Comparison of ENCODE assay signal across 15 mouse cellular contexts in the genomic region with DNA sequence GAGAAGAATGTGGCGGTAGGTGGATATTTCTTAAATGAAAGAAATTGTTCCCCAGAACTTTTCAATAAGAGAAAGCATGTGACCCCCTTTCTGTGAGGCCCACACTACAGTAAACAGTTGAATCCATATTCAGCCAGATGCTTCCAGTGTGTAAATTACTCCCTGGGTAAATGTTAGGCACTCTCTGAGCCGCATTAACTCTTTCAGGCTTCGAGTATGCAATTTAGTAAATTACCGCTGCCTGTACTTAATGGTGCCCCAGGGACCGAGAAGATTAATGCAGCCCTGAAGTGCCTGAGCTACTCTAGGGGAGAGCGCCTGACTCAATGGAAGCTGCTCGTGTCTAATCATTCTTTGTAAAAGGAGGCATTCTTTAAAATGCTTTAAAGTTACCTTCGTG.
DNase-seq lines count a peak whose midpoint lies in the region; ATAC-seq and TF ChIP-seq lines count a peak whose summit lies in the region.
"Had no signal": no experiment of that assay in that cellular context is flagged by ENCODE, and none has a peak within 500 bp of the region (broad histone marks: within the 10 kb centered on the region; RNA-seq: fewer than 3 reads in every experiment).

No protein-coding gene starts in this region.

- WGBS in hindbrain, embryonic 11.5 days: 70% methylated on average over 8 of the region's 8 CpGs
- 84% methylated on average over 8 of the region's 8 CpGs for WGBS in hindbrain, embryonic 10.5 days
- 35% methylated on average over 8 of the region's 8 CpGs for WGBS in forebrain, embryonic 12.5 days
- WGBS in hindbrain, postnatal 0 days: 65% methylated on average over 8 of the region's 8 CpGs
- WGBS in neural tube, embryonic 15.5 days: 23% methylated on average over 8 of the region's 8 CpGs
- WGBS in intestine, embryonic 15.5 days: 59% methylated on average over 8 of the region's 8 CpGs

- no peaks in the 10 kb centered on the region for H3K9me3 ChIP-seq in hindbrain, embryonic 11.5 days (ENCODE audit: control insufficient read depth, low read length)
- no peaks in the 10 kb centered on the region for H3K9me3 ChIP-seq in hindbrain, embryonic 10.5 days
- no peaks in the 10 kb centered on the region for H3K9me3 ChIP-seq in forebrain, embryonic 12.5 days
- H3K9me3 ChIP-seq in hindbrain, postnatal 0 days (ENCODE audit: low read length): no peaks in the 10 kb centered on the region
- H3K9me3 ChIP-seq in neural tube, embryonic 15.5 days (replicated peaks): 0 out of 2 replicates have a peak, but pooled peaks cover under 1% of the 10 kb centered on the region
- no peaks in the 10 kb centered on the region for H3K9me3 ChIP-seq in intestine, embryonic 15.5 days

- no peak overlapping the region for H3K27ac ChIP-seq in hindbrain, embryonic 11.5 days (ENCODE audit: low read depth, low read length)
- no peak overlapping the region for H3K27ac ChIP-seq in hindbrain, embryonic 10.5 days
- 0 out of 2 replicates have a peak overlapping the region, but pooled peaks have one; percentile 3 for H3K27ac ChIP-seq in forebrain, embryonic 12.5 days
- no peak overlapping the region for H3K27ac ChIP-seq in hindbrain, postnatal 0 days
- peak overlapping the region; percentile 45; the same call in 1 of the 2 replicates for H3K27ac ChIP-seq in neural tube, embryonic 15.5 days (replicated peaks)
- H3K27ac ChIP-seq in intestine, embryonic 15.5 days: no peak overlapping the region

- H3K4me2 ChIP-seq in hindbrain, embryonic 11.5 days (replicated peaks; ENCODE audit: low read depth, low read length): no peak overlapping the region
- H3K4me2 ChIP-seq in forebrain, embryonic 12.5 days: no peak overlapping the region
- H3K4me2 ChIP-seq in hindbrain, postnatal 0 days (ENCODE audit: low read depth, low read length): no peak overlapping the region
- peak overlapping the region; percentile 8 for H3K4me2 ChIP-seq in neural tube, embryonic 15.5 days
- no peak overlapping the region for H3K4me2 ChIP-seq in intestine, embryonic 15.5 days (replicated peaks)

- peak; percentile 28 for DNase-seq in hindbrain, embryonic 11.5 days (ENCODE audit: low spot score)
- no peak for DNase-seq in hindbrain, embryonic 10.5 days (ENCODE audit: low spot score)
- peak; percentile 45 for DNase-seq in hindbrain, postnatal 0 days (ENCODE audit: low spot score)
- no peak for DNase-seq in layer of hippocampus, adult 9-11 months
- DNase-seq: adrenal gland, postnatal 36 days; cerebellum, adult 11 months; gastrocnemius, postnatal 36 days; kidney, adult 8-10 months; left cerebral cortex, postnatal 4 days; lung, adult 2 months had no signal

- peak; percentile 53 for ATAC-seq in hindbrain, embryonic 11.5 days (ENCODE audit: low FRiP score)
- ATAC-seq in forebrain, embryonic 12.5 days (ENCODE audit: low FRiP score): peak; percentile 64; the same call in 1 of the 2 replicates
- peak; percentile 35; the same call in 1 of the 2 replicates for ATAC-seq in hindbrain, postnatal 0 days
- ATAC-seq in neural tube, embryonic 15.5 days (ENCODE audit: low FRiP score): peak; percentile 89
- no peak for ATAC-seq in erythroblast, adult 5-6 weeks (replicated peaks; ENCODE audit: low FRiP score, poor library complexity, severe bottlenecking)
- ATAC-seq in intestine, embryonic 15.5 days: no peak

- H3K9ac ChIP-seq in hindbrain, embryonic 11.5 days (ENCODE audit: low read depth, low read length): no peak overlapping the region
- no peak overlapping the region for H3K9ac ChIP-seq in forebrain, embryonic 12.5 days
- H3K9ac ChIP-seq in hindbrain, postnatal 0 days (replicated peaks; ENCODE audit: low read length): no peak overlapping the region
- no peak overlapping the region for H3K9ac ChIP-seq in neural tube, embryonic 15.5 days (replicated peaks)
- no peak overlapping the region for H3K9ac ChIP-seq in intestine, embryonic 15.5 days

- no peak for TF ChIP-seq CTCF in hindbrain, postnatal 0 days (IDR thresholded peaks at IDR 0.05; ENCODE audit: low read depth)

- no peak overlapping the region for H3K4me3 ChIP-seq in hindbrain, embryonic 11.5 days (ENCODE audit: low read depth, low read length)
- no peak overlapping the region for H3K4me3 ChIP-seq in hindbrain, embryonic 10.5 days
- H3K4me3 ChIP-seq in forebrain, embryonic 12.5 days (replicated peaks): no peak overlapping the region
- no peak overlapping the region for H3K4me3 ChIP-seq in hindbrain, postnatal 0 days (ENCODE audit: low read length)
- H3K4me3 ChIP-seq in neural tube, embryonic 15.5 days (replicated peaks): no peak overlapping the region
- no peak overlapping the region for H3K4me3 ChIP-seq in intestine, embryonic 15.5 days (replicated peaks)
- H3K4me3 ChIP-seq: erythroblast, embryonic 14.5 days had no signal

- H3K36me3 ChIP-seq in hindbrain, embryonic 11.5 days (ENCODE audit: control insufficient read depth, insufficient read depth, low read length): no peaks in the 10 kb centered on the region
- H3K36me3 ChIP-seq in hindbrain, embryonic 10.5 days: no peaks in the 10 kb centered on the region
- H3K36me3 ChIP-seq in forebrain, embryonic 12.5 days (replicated peaks): no peaks in the 10 kb centered on the region
- no peaks in the 10 kb centered on the region for H3K36me3 ChIP-seq in hindbrain, postnatal 0 days (ENCODE audit: insufficient read depth, low read length)
- no peaks in the 10 kb centered on the region for H3K36me3 ChIP-seq in neural tube, embryonic 15.5 days
- no peaks in the 10 kb centered on the region for H3K36me3 ChIP-seq in intestine, embryonic 15.5 days

- H3K4me1 ChIP-seq in hindbrain, embryonic 11.5 days (replicated peaks; ENCODE audit: control insufficient read depth, insufficient read depth, low read length): no peaks in the 10 kb centered on the region
- no peaks in the 10 kb centered on the region for H3K4me1 ChIP-seq in hindbrain, embryonic 10.5 days (replicated peaks)
- H3K4me1 ChIP-seq in forebrain, embryonic 12.5 days: 0 out of 2 replicates have a peak, but pooled peaks cover 5% of the 10 kb centered on the region
- H3K4me1 ChIP-seq in hindbrain, postnatal 0 days (ENCODE audit: insufficient read depth, low read length): no peaks in the 10 kb centered on the region
- peaks cover 13% of the 10 kb centered on the region for H3K4me1 ChIP-seq in neural tube, embryonic 15.5 days
- H3K4me1 ChIP-seq in intestine, embryonic 15.5 days (replicated peaks): no peaks in the 10 kb centered on the region

- H3K27me3 ChIP-seq in hindbrain, embryonic 11.5 days (ENCODE audit: control insufficient read depth, insufficient read depth, low read length): no peaks in the 10 kb centered on the region
- H3K27me3 ChIP-seq in hindbrain, embryonic 10.5 days (ENCODE audit: insufficient read depth, poor library complexity, severe bottlenecking): no peaks in the 10 kb centered on the region
- H3K27me3 ChIP-seq in forebrain, embryonic 12.5 days: no peaks in the 10 kb centered on the region
- H3K27me3 ChIP-seq in hindbrain, postnatal 0 days (ENCODE audit: insufficient read depth, low read length): no peaks in the 10 kb centered on the region
- H3K27me3 ChIP-seq in neural tube, embryonic 15.5 days (replicated peaks): no peaks in the 10 kb centered on the region
- no peaks in the 10 kb centered on the region for H3K27me3 ChIP-seq in intestine, embryonic 15.5 days (replicated peaks)

Comparison
In these comparisons a context has a peak if more than half of its experiments do, and no peak if none do; other contexts are left out.
1. DNase-seq: peak in hindbrain, embryonic 11.5 days (single experiment) and hindbrain, postnatal 0 days (single experiment); none in hindbrain, embryonic 10.5 days (single experiment) and layer of hippocampus, adult 9-11 months (single experiment).
2. ATAC-seq: peak in hindbrain, embryonic 11.5 days (single experiment), forebrain, embryonic 12.5 days (single experiment), hindbrain, postnatal 0 days (single experiment) and neural tube, embryonic 15.5 days (single experiment); none in erythroblast, adult 5-6 weeks (single experiment) and intestine, embryonic 15.5 days (single experiment).
3. H3K27ac ChIP-seq: peak in forebrain, embryonic 12.5 days (single experiment) and neural tube, embryonic 15.5 days (single experiment); none in hindbrain, embryonic 11.5 days (single experiment), hindbrain, embryonic 10.5 days (single experiment), hindbrain, postnatal 0 days (single experiment) and intestine, embryonic 15.5 days (single experiment).